Mouse (Mus musculus) brain, embryonic 14.5 days (tissue): ENCODE measurements around the gene Akap1.

Experiments used
- CTCF ChIP-seq: fragments of 200-500 bp; IDR thresholded peaks from 2 replicates; pipeline ENCODE4 v1.5.1; 2012; ENCODE audit warnings: inconsistent platforms, mild to moderate bottlenecking, moderate library complexity, borderline replicate concordance; ENCODE audit not compliant: insufficient read depth, insufficient read length; ENCODE audit errors: extremely low read depth
- POLR2A ChIP-seq: fragments of 200-500 bp; IDR thresholded peaks from 2 replicates; pipeline ENCODE4 v1.6.1; 2012; ENCODE audit warnings: mild to moderate bottlenecking, inconsistent platforms, borderline replicate concordance; ENCODE audit not compliant: poor library complexity, insufficient read depth, insufficient read length, severe bottlenecking; ENCODE audit errors: extremely low read depth

DNA sequence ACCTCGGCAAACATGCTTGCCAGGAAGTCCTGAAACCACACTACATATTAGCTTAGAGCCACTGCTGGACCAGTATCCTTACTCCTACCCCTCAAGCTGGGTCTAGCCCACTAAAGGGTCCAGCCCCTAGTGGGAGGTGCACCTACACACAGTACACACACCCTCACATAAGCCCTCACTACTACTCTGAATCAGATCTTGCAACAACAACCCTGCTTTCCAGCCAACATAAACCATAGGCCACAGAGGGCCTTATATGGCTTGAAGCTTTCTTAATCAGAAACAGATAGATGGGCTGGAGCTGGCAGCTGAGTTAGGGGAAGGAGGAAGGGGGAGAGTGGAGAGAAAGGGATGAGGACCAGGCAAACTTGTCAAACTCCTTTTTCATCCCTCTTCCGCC, 8.0 kb downstream of the Akap1 start:
- TF ChIP-seq POLR2A = no peak
- no peak for TF ChIP-seq CTCF
